Mouse (Mus musculus) stomach, embryonic 15.5 days (tissue): ENCODE results near the gene Fam83e. TPM values are rescaled to one million over a fixed set of nuclear protein-coding genes. Genes with fewer than 3 reads are reported as not detected.

ENCODE experiments used
- ATAC-seq: fragments of 200-750 bp; cut with Nextera tagmentation; 2 replicates; pipeline ENCODE4 v1.8.0; 2017; ENCODE audit warnings: low read depth, moderate number of reproducible peaks, moderate TSS enrichment; ENCODE audit not compliant: insufficient read depth, low FRiP score
- H3K27ac ChIP-seq: fragments of 300-500 bp; sonication (generic); 2 replicates; pipeline ENCODE4 v1.5.1; 2015; ENCODE audit warnings: mild to moderate bottlenecking, inconsistent platforms
- H3K27me3 ChIP-seq: fragments of 300-500 bp; sonication (generic); replicated peaks from 2 replicates; pipeline ENCODE4 v1.6.1; 2015; ENCODE audit warnings: inconsistent platforms
- H3K36me3 ChIP-seq: fragments of 300-500 bp; sonication (generic); 2 replicates; pipeline ENCODE4 v1.6.1; 2015; ENCODE audit warnings: inconsistent platforms
- H3K4me1 ChIP-seq: fragments of 300-500 bp; sonication (generic); 2 replicates; pipeline ENCODE4 v1.6.1; 2015; ENCODE audit warnings: inconsistent platforms
- H3K4me2 ChIP-seq: fragments of 300-500 bp; sonication (generic); 2 replicates; pipeline ENCODE4 v1.6.1; 2015; ENCODE audit warnings: mild to moderate bottlenecking, inconsistent platforms
- H3K4me3 ChIP-seq: fragments of 300-500 bp; sonication (generic); replicated peaks from 2 replicates; pipeline ENCODE4 v1.5.1; 2015; ENCODE audit warnings: inconsistent platforms
- H3K9ac ChIP-seq: fragments of 300-500 bp; sonication (generic); 2 replicates; pipeline ENCODE4 v1.6.1; 2015; ENCODE audit warnings: inconsistent platforms
- H3K9me3 ChIP-seq: fragments of 300-500 bp; sonication (generic); 2 replicates; pipeline ENCODE4 v1.6.1; 2016; ENCODE audit warnings: inconsistent platforms
- WGBS: fragments of 180-500 bp; shearing (Covaris S2); methylation state at CpG from one replicate; pipeline ENCODE4 v1.1.7; 2015; 5-methylcytosine and 5-hydroxymethylcytosine counted together
- polyA plus RNA-seq: library from polyadenylated mRNA; unstranded; fragments of >200 nt; fragmentation: Nextera tagmentation; extraction: Ambion mirVana; gene quantifications from 2 replicates; pipeline ENCODE4 v1.2.1, GENCODE M21; 2015

The Fam83e gene
- 12.8 and 13.3 TPM in 2 replicates for polyA plus RNA-seq

DNA sequence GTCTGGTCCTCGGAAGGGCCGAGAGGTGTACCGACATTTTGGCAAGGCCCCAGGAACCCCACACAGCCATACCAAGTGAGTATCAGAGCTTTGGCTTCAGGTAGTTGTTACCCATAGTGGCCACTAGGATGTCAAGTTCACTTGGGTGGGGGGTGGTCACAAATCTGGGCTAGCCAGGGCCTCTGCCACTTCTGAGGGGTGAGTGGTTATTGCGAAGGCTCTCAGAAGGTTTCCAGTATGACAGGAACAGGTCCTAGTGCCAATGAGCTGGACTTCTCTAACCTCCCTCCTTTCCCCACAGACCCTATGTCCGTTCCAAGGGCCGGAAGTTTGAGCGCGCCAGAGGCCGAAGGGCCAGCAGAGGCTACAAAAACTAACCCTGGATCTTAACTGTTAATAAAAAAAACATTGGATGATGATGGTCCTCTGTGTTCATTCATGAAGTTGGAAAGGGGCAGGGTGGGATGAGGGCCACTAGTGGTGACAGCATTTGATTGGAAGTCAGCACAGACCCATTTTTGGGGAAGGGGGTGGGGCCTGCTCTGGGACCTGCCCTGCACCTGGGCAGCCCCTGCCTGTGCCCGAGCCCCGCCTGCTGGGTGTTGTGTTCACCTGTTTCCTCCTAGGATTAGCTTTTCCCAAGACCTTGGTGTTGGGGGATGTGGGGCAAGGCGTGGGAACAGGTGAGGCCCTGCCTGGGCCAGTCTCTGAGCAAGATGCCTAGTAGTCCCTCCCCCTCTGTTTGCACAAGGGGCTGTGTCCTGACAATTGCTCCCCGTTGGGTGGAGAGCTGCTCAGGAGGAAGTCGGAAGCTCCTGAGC is at the start of gene Fam83e:
Gene Fam83e, plus strand, starts transcription at position 800 of the 821 bp plus-strand sequence.
- Histone ChIP-seq H3K4me2 (peak within 1 kb of the TSS; percentile 80), H3K9me3 (no peaks in the 10 kb centered on the region), H3K27me3 (no peaks in the 10 kb centered on the region), H3K4me3 (peak within 1 kb of the TSS; percentile 11), H3K4me1 (peaks cover 38% of the 10 kb centered on the region), H3K27ac (peak within 1 kb of the TSS; percentile 68), H3K36me3 (peaks cover 48% of the 10 kb centered on the region), H3K9ac (no peak within 1 kb of the TSS)
- WGBS = 71% methylated on average over 14 of the region's 14 CpGs
- peak; percentile 83 for ATAC-seq

DNA sequence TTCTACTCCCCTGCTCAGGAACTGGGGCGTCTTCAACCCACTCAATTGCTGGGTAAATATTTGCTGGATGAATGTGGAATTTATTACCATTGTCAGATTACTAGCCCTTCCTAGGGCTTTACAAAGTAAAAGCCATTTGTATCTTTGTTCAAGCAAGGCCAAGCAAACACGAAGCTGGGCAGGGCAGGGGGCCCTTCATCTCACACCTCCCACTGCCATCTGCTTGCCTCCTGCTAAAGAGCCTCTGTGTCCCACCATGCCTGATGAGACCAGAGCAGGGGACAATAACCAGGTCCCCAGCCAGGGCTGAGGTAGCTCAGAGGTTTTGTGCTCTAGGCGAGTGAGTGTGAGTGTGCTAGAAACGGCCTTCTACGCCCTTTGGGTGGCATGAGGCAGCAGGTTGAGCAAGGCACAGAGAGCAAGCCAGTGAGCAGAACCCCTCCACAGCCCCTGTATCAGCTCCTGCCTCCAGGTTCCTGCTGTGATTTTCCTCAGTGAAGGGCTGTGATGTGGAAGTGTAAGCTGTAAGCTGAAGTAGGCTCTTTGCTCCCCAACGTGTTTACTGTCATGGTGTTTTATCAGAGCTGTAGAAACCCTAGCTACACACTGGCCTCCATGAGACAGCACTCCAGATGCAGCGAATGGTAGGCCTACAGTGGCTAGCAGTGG is 43.3 kb upstream of the Fam83e start:
- Histone ChIP-seq H3K4me3 (no peak overlapping the region), H3K4me2 (no peak overlapping the region), H3K27me3 (no peaks in the 10 kb centered on the region), H3K4me1 (peaks cover 15% of the 10 kb centered on the region), H3K27ac (peak overlapping the region; percentile 62), H3K9me3 (no peaks in the 10 kb centered on the region), H3K9ac (no peak overlapping the region), H3K36me3 (no peaks in the 10 kb centered on the region)
- peak; percentile 25 for ATAC-seq
- 61% methylated on average over 7 of the region's 7 CpGs for WGBS

DNA sequence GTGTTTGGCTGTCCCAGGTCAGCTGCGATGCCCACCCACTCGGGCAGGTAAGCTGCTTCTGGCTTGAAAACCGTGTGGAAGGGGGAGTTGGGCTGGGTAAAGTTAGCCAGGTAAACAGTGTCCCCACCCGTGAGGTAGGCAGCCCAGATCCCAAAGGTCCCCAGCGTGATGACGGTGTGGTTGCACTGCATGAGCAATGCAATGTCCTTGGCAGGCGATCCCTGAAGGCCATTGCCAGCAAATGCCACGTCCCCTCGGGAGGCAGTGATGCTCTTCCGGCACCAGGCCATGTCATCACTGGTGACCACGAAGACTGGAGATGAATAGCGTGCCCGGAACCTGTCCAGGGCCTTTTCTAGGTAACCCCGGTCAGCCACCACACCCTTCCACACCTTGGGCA is 42.5 kb upstream of the Fam83e start:
- H3K4me2 ChIP-seq = no peak overlapping the region
- H3K27ac ChIP-seq = peak overlapping the region; percentile 62; the same call in 1 of the 2 replicates
- whole genome bisulfite sequencing = 87% methylated on average over 14 of the region's 14 CpGs
- no peak overlapping the region for H3K4me3 ChIP-seq
- H3K36me3 ChIP-seq = no peaks in the 10 kb centered on the region
- no peaks in the 10 kb centered on the region for H3K27me3 ChIP-seq
- H3K4me1 ChIP-seq = peaks cover 15% of the 10 kb centered on the region
- no peak overlapping the region for H3K9ac ChIP-seq
- no peaks in the 10 kb centered on the region for H3K9me3 ChIP-seq
- no peak for ATAC-seq

DNA sequence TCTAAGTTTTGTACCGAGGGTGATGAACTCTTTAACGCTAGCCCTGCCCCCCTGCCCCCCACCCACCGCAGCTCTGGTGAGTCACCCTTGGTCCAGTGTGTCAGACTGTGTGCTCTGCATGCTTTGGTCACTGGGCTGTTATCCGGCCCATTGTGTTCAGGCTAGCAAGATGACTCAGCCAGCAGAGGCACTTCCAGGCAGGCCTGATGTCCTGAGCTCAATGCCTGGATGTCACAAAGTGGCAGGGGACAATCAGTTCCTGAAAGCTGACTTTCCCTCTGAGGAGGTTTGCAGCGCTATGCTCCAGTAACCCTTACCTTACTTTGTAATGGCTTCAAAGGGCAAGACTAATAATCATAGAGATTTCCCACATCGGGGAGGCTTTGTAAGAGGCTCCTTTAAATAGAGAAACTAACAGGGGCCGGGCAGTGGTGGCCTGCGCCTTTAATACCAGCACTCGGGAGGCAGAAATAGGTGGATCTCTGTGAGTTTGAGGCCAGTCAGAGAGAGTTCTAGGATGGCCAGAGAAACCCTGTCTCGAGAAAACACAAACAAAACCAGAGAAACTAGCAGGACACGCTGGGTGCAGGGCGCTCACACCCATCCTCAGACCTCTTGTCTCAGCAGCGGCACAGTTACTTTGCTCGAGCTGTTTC is 40.9 kb upstream of the Fam83e start:
- no peak; the same call in 1 of the 2 replicates for ATAC-seq
- no peaks in the 10 kb centered on the region for H3K36me3 ChIP-seq
- 65% methylated on average over 14 of the region's 14 CpGs for WGBS
- no peaks in the 10 kb centered on the region for H3K9me3 ChIP-seq
- H3K9ac ChIP-seq = no peak overlapping the region
- no peaks in the 10 kb centered on the region for H3K27me3 ChIP-seq
- H3K27ac ChIP-seq = peak overlapping the region; percentile 42
- no peak overlapping the region for H3K4me3 ChIP-seq
- peaks cover 21% of the 10 kb centered on the region for H3K4me1 ChIP-seq
- H3K4me2 ChIP-seq = no peak overlapping the region

DNA sequence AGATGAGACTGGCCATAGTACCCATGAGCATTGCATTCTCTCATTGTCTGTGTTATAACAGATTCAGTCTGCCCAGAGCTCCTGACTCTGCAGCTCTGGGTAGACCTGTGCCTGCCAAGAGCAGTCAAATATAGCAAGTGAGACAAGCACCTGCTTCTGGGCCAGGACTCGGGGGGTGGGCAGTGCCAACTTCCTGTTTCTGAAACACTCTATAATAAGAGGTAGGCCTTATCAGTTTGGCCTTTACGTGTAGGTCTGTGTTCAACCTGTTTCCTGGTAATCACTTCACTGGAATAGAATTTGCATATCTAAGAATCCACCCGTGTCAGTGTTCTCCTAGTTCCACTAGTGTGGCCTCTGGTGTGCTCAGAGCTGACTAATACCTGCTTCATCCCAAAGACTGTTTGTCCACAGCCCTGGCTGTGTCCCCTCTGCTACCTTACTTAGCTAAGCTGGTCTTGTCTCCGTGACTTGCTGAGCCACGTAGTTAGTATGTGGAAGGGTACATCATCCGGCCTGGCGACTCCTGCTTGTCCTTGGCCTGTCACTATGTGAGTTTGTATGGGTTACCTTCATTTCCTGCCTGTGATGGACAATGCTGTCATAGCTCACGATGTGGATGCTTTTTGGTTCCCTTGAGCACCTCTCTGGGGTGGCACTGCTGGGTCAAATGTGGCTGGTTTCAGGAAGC is 39.8 kb upstream of the Fam83e start:
- H3K36me3 ChIP-seq = no peaks in the 10 kb centered on the region
- no peak overlapping the region for H3K4me3 ChIP-seq
- no peaks in the 10 kb centered on the region for H3K9me3 ChIP-seq
- peaks cover 32% of the 10 kb centered on the region for H3K4me1 ChIP-seq
- H3K27me3 ChIP-seq = no peaks in the 10 kb centered on the region
- ATAC-seq = no peak
- H3K27ac ChIP-seq = peak overlapping the region; percentile 42
- no peak overlapping the region for H3K4me2 ChIP-seq
- no peak overlapping the region for H3K9ac ChIP-seq
- 73% methylated on average over 8 of the region's 8 CpGs for WGBS

DNA sequence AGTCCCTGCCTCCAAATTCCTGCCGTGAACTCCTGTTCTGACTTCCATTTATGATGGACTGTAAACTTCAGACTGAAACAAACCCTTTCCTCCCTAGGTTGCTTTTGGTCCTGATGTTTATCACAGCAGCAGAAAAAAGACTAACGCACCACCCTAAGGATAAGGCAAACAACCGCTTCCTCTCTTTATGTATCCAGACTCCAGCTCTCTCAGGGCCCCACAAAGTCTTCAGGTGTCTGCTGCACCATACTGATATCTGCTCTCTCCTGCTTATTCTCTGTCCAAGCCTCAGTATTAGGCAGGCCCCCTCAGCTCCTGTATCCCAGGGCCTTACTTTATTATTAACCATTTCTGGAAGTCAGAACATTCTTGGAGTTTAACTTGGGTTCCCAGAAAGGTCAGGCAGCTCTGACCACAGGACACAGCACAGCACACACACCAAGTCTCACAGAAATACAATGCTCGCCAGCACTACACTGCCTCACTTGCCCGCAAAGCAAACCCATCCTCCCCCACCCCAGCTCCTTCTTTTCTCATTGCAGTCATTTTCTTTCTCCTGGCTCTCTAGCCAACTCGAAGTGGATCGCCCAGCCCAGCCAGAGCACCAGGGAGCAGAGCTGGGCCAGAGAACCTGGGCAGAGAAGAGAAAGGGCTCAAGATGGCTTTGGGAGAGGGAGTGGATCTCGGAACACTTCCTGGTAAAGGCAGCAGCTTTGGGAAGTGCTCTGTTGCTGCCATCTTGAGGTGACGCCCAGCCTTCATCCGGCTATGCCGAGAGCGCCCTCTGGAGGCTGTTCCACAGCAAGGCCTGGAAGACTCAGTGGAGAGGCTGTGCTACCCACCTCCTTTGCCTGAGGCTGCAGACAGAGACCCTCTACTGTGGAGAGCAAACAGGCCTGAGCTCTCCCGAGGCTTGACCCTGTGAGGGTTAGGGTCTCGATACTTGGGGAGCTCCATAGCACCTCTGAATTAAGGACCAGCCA is 38.6 kb upstream of the Fam83e start:
- no peaks in the 10 kb centered on the region for H3K9me3 ChIP-seq
- H3K4me3 ChIP-seq = 0 out of 2 replicates have a peak overlapping the region, but pooled peaks have one; percentile 16
- H3K27ac ChIP-seq = peak overlapping the region; percentile 54
- H3K4me1 ChIP-seq = peaks cover 37% of the 10 kb centered on the region
- no peak overlapping the region for H3K9ac ChIP-seq
- peak overlapping the region; percentile 37 for H3K4me2 ChIP-seq
- 28% methylated on average over 14 of the region's 14 CpGs for WGBS
- H3K27me3 ChIP-seq = no peaks in the 10 kb centered on the region
- peak; percentile 19; the same call in 1 of the 2 replicates for ATAC-seq
- H3K36me3 ChIP-seq = no peaks in the 10 kb centered on the region

DNA sequence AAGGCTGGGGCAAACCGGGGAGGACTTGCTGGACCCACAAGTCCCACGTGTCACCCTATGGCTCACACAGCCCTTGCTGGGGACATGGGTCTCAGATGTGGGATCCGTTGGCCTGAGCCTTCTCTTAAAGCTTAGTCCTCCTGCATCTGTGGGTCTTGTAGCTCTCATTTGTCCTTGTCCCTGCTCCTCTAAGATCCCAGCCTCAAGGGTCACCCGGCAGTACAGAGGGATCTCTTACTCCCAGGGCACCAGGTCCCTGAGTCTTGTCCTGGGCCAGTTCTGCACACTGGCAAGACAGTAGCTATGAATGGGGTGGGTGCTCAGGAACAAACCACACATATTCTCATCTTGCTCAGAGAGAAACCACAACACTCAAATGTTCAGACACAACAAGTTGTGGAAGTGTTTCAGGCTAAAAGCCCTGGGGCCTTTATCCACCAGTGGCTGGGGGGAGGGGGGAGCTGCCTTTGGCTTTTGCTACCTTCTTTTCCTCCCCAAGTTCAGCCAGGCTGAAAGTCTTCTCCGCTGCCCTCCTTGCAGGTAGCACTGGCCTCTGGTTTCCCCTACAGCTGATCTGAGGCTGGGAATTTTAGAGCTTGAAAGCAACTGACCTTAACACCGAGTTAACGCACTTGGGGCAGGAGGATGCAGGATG is 37.5 kb upstream of the Fam83e start, which contains the start of gene Ntn5:
Gene Ntn5, plus strand, starts transcription at position 627 of the 655 bp plus-strand sequence.
- Histone ChIP-seq H3K4me1 (peaks cover 37% of the 10 kb centered on the region), H3K27ac (no peak within 1 kb of the TSS), H3K4me2 (no peak within 1 kb of the TSS), H3K9me3 (no peaks in the 10 kb centered on the region), H3K36me3 (no peaks in the 10 kb centered on the region), H3K27me3 (no peaks in the 10 kb centered on the region), H3K9ac (no peak within 1 kb of the TSS), H3K4me3 (no peak within 1 kb of the TSS)
- WGBS = 76% methylated on average over 7 of the region's 7 CpGs
- ATAC-seq = no peak

DNA sequence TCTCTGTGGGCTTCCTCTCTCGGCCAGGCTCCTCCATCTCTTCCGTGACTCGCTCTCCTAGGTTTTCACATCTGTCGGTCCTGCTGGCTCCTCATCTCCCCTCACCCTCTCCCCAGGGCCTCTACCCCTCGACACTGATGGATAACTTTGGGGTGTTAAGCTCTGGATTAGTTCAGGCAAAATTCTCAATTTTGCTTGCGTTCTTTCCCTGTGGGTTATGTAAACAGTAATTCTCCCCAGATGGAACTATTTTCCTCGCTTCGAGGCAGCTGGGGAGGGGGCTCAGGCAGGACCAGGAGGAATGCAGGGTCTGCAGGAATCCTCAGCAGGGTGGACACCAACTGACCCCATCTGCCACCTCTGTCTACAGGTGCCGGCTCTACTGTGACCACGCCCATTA is 35.2 kb upstream of the Fam83e start:
- ATAC-seq = no peak
- Histone ChIP-seq H3K9ac (no peak overlapping the region), H3K27ac (no peak overlapping the region), H3K4me3 (no peak overlapping the region), H3K9me3 (no peaks in the 10 kb centered on the region), H3K4me2 (peak overlapping the region; percentile 14; the same call in 1 of the 2 replicates), H3K36me3 (no peaks in the 10 kb centered on the region), H3K27me3 (no peaks in the 10 kb centered on the region), H3K4me1 (peaks cover 31% of the 10 kb centered on the region)
- 30% methylated on average over 10 of the region's 10 CpGs for WGBS

DNA sequence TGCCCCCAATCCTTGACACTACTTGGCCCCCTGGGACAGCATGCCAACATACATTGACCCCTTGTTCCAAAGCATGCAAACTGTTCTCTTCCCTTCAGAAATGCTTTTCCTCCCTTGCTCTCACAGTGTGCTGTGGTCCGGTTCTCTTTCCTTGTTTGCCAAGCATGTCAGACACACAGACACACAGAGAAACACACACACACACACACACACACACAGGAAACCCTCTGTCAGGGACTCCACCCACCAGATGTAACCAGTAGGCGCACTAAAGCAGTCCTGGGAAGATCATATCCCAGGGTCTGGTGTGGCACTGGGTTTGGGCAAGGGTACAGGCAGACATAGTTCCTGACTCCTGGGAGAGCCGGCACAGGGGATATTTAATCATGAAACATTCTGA is 34.2 kb upstream of the Fam83e start:
- Histone ChIP-seq H3K4me3 (no peak overlapping the region), H3K27ac (no peak overlapping the region), H3K27me3 (no peaks in the 10 kb centered on the region), H3K4me2 (no peak overlapping the region), H3K9ac (no peak overlapping the region), H3K9me3 (no peaks in the 10 kb centered on the region), H3K36me3 (no peaks in the 10 kb centered on the region), H3K4me1 (peaks cover 29% of the 10 kb centered on the region)
- no peak for ATAC-seq
- WGBS = 64% methylated on average over 3 of the region's 3 CpGs

DNA sequence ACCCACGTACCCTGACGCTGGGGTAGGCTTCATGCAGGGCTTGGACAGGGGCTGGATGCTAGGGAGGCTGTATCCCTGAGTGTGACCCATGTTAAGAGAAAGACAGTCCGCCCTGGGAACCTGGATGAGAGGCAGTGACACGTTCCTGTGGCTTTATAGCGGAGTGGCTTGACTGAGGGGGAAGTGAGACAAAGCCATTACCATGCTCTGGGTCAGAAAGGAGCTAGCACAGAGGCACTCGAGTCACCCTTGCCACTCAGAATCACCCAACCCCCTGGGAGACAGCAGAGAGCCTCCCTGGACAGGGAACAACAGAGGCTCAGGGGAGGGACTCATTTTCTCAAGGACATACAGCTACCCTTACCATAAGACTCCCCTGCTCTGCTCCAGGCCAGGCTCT is 31.9 kb upstream of the Fam83e start:
- no peak for ATAC-seq
- Histone ChIP-seq H3K9ac (no peak overlapping the region), H3K36me3 (no peaks in the 10 kb centered on the region), H3K4me2 (no peak overlapping the region), H3K9me3 (no peaks in the 10 kb centered on the region), H3K4me3 (no peak overlapping the region), H3K4me1 (peaks cover 21% of the 10 kb centered on the region), H3K27me3 (no peaks in the 10 kb centered on the region), H3K27ac (no peak overlapping the region)
- WGBS = 68% methylated on average over 6 of the region's 6 CpGs
